Mouse (Mus musculus): ENCODE data around the gene Ctdnep1. TPM values are rescaled to one million over a fixed set of nuclear protein-coding genes. Genes with fewer than 3 reads are reported as not detected.
A peak's percentile ranks its signal among the peaks of the same experiment; 100 is the strongest.

The Ctdnep1 gene
- polyA plus RNA-seq, 1 experiment from 2014 or later = 29.1 TPM

DNA sequence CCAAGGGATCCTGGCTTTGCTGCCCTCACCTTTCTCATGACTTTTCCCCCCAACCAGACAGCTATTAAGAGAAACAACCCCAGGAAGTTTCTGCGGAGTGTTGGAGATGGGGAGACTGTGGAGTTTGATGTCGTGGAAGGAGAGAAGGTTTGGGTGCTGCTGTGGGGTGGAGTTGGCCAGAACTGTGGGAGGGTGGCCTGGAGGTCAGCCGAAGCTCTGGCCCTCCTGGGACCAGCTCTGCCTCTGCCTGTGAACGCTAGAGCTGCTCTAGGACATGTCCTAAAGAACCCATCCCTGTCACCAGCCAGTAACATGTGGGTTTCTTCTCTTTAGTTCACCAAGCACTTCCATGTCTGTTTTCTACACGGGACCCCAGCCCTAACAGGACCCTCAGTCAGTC is 41.8 kb upstream of the Ctdnep1 start:
- Histone ChIP-seq H3K4me2 (ENCODE audit: low read length) (no peak overlapping the region), H3K27ac (no peak overlapping the region), H3K4me3 (replicated peaks; ENCODE audit: low read depth, low read length) (no peak overlapping the region), H3K9me3 (replicated peaks; ENCODE audit: low read length) (no peaks in the 10 kb centered on the region), H3K4me1 (replicated peaks; ENCODE audit: insufficient read depth, low read length) (peaks cover 24% of the 10 kb centered on the region), H3K27me3 (ENCODE audit: insufficient read depth, low read length) (no peaks in the 10 kb centered on the region; the same call in 1 of the 2 replicates), H3K9ac (ENCODE audit: low read depth, low read length) (no peak overlapping the region), H3K36me3 (ENCODE audit: insufficient read depth, low read length) (no peaks in the 10 kb centered on the region)
- ATAC-seq (replicated peaks; ENCODE audit: low FRiP score, low read depth) (no peak), DNase-seq (ENCODE audit: low spot score) (no peak)
- 56% methylated on average over 5 of the region's 5 CpGs for WGBS
- no peak for TF ChIP-seq CTCF (IDR thresholded peaks at IDR 0.05; ENCODE audit: low read depth)

DNA sequence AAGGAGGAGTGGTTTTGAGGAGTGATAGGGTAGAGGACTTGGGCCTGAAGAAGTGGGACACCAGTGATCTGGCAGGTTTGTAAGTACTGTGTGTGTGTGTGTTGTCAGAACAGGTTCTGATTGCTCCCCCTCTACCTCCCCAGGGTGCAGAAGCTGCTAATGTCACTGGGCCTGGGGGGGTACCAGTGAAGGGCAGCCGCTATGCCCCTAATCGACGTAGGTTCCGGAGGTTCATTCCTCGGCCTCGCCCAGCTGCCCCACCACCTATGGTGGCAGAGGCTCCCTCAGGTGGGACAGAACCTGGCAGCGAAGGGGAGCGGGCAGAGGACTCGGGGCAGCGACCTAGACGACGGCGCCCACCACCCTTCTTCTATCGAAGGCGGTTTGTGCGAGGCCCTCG is 41.2 kb upstream of the Ctdnep1 start:
- DNase-seq (ENCODE audit: low spot score) (no peak), ATAC-seq (replicated peaks; ENCODE audit: low FRiP score, low read depth) (no peak)
- Histone ChIP-seq H3K27ac (no peak overlapping the region), H3K4me1 (replicated peaks; ENCODE audit: insufficient read depth, low read length) (peaks cover 24% of the 10 kb centered on the region), H3K36me3 (ENCODE audit: insufficient read depth, low read length) (no peaks in the 10 kb centered on the region), H3K9me3 (replicated peaks; ENCODE audit: low read length) (no peaks in the 10 kb centered on the region), H3K4me2 (ENCODE audit: low read length) (no peak overlapping the region), H3K27me3 (ENCODE audit: insufficient read depth, low read length) (no peaks in the 10 kb centered on the region; the same call in 1 of the 2 replicates), H3K4me3 (replicated peaks; ENCODE audit: low read depth, low read length) (no peak overlapping the region), H3K9ac (ENCODE audit: low read depth, low read length) (no peak overlapping the region)
- WGBS = 91% methylated on average over 17 of the region's 17 CpGs
- no peak for TF ChIP-seq CTCF (IDR thresholded peaks at IDR 0.05; ENCODE audit: low read depth)

DNA sequence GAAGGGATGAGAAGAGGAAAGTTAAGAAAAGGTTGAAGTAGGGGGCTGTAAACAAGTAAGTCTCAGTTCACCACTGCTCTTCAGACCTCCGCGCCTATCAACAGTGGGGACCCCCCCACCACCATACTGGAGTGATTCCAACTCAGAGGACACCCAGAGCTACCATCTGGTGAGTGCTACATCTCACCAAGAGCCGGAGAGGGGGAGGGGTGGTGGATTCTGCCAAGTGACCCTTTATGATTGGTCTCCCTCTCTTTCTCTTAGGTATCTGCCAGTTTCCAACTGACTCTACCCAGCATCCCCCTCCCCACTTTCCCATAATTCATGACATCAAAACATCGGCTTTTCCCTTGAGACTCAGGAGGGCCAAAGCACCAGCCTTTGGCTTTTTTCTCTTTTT is 40.0 kb upstream of the Ctdnep1 start:
- Histone ChIP-seq H3K9ac (ENCODE audit: low read depth, low read length) (no peak overlapping the region), H3K4me2 (ENCODE audit: low read length) (no peak overlapping the region), H3K27ac (no peak overlapping the region), H3K27me3 (ENCODE audit: insufficient read depth, low read length) (no peaks in the 10 kb centered on the region; the same call in 1 of the 2 replicates), H3K36me3 (ENCODE audit: insufficient read depth, low read length) (0 out of 2 replicates have a peak, but pooled peaks cover 4% of the 10 kb centered on the region), H3K4me1 (replicated peaks; ENCODE audit: insufficient read depth, low read length) (peaks cover 16% of the 10 kb centered on the region), H3K9me3 (replicated peaks; ENCODE audit: low read length) (no peaks in the 10 kb centered on the region), H3K4me3 (replicated peaks; ENCODE audit: low read depth, low read length) (no peak overlapping the region)
- no peak for TF ChIP-seq CTCF (IDR thresholded peaks at IDR 0.05; ENCODE audit: low read depth)
- DNase-seq (ENCODE audit: low spot score) (no peak), ATAC-seq (replicated peaks; ENCODE audit: low FRiP score, low read depth) (no peak)
- 75% methylated on average over 4 of the region's 4 CpGs for WGBS

DNA sequence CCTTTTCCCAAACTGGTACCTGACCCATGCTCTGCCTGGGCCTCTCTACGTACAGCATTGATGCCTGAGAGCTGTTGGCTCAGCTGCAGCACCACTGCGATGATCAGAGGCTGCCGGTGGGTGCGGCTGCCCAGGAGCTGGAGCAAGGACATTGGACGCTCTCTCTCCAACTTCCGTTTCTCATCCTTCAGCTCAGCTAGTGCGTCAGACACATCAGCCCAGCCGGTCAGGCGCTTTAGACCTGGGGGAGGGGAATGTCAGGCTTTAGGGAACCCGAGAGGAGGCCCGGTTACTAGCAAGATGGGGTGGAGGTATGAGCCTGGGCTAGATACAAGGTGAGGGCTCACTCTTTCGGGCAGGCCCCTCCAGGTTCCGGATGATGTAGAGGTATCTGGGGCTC is 35.7 kb upstream of the Ctdnep1 start:
- Histone ChIP-seq H3K9me3 (replicated peaks; ENCODE audit: low read length) (no peaks in the 10 kb centered on the region), H3K36me3 (ENCODE audit: insufficient read depth, low read length) (0 out of 2 replicates have a peak, but pooled peaks cover 4% of the 10 kb centered on the region), H3K4me2 (ENCODE audit: low read length) (no peak overlapping the region), H3K4me3 (replicated peaks; ENCODE audit: low read depth, low read length) (no peak overlapping the region), H3K4me1 (replicated peaks; ENCODE audit: insufficient read depth, low read length) (peaks cover 15% of the 10 kb centered on the region), H3K9ac (ENCODE audit: low read depth, low read length) (no peak overlapping the region), H3K27me3 (ENCODE audit: insufficient read depth, low read length) (no peaks in the 10 kb centered on the region), H3K27ac (no peak overlapping the region)
- 61% methylated on average over 13 of the region's 13 CpGs for WGBS
- no peak for ATAC-seq (replicated peaks; ENCODE audit: low FRiP score, low read depth)
- no peak for DNase-seq (ENCODE audit: low spot score)
- no peak for TF ChIP-seq CTCF (IDR thresholded peaks at IDR 0.05; ENCODE audit: low read depth)

DNA sequence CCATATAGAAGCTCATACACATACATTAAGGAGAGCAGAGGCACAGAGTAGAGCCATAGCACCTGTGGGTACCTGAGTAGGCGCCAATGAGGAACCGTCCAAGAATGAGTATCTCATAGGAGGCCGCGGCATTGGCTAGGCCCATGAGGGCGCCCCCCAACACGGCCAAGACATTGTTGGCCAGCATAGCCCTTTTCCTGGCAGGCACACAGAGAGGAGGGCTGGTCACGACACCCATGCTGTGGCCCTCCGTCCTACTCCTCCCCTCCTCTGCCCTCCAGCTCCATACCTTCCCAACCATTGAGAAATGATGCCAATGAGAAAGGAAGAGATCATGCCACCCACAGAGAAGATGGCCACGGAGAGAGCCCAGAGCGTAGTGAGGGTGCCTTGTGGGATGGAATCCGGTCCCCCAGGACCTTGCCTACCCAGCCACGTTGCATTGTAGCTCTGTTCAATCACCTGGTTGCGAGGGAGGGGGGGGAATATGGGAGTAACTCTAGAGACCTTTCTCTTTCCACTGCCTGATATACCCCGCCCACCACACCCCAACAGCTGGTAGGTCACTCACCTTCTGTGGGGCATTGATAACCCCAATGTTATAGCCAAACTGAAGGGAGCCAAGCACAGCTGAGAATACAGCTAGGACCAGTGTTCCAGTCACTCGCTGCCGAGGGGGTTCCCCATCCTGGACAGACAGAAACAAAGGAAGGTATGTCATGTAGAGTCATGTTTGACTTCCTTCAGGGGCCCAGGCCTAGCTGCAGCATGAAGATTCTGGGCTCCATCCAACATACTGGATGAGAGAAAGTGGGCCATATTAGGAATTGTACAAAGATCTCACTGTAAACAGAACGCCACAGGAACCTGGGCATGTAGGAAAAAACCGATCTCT is 34.7 kb upstream of the Ctdnep1 start:
- Histone ChIP-seq H3K4me1 (replicated peaks; ENCODE audit: insufficient read depth, low read length) (peaks cover 15% of the 10 kb centered on the region), H3K27ac (no peak overlapping the region; the same call in 1 of the 2 replicates), H3K36me3 (ENCODE audit: insufficient read depth, low read length) (0 out of 2 replicates have a peak, but pooled peaks cover 4% of the 10 kb centered on the region), H3K9ac (ENCODE audit: low read depth, low read length) (0 out of 2 replicates have a peak overlapping the region, but pooled peaks have one; percentile 8), H3K4me3 (replicated peaks; ENCODE audit: low read depth, low read length) (no peak overlapping the region), H3K9me3 (replicated peaks; ENCODE audit: low read length) (no peaks in the 10 kb centered on the region), H3K27me3 (ENCODE audit: insufficient read depth, low read length) (no peaks in the 10 kb centered on the region), H3K4me2 (ENCODE audit: low read length) (peak overlapping the region; percentile 54)
- DNase-seq (ENCODE audit: low spot score) = no peak
- no peak for ATAC-seq (replicated peaks; ENCODE audit: low FRiP score, low read depth)
- TF ChIP-seq CTCF (IDR thresholded peaks at IDR 0.05; ENCODE audit: low read depth) = no peak
- 84% methylated on average over 18 of the region's 18 CpGs for WGBS

DNA sequence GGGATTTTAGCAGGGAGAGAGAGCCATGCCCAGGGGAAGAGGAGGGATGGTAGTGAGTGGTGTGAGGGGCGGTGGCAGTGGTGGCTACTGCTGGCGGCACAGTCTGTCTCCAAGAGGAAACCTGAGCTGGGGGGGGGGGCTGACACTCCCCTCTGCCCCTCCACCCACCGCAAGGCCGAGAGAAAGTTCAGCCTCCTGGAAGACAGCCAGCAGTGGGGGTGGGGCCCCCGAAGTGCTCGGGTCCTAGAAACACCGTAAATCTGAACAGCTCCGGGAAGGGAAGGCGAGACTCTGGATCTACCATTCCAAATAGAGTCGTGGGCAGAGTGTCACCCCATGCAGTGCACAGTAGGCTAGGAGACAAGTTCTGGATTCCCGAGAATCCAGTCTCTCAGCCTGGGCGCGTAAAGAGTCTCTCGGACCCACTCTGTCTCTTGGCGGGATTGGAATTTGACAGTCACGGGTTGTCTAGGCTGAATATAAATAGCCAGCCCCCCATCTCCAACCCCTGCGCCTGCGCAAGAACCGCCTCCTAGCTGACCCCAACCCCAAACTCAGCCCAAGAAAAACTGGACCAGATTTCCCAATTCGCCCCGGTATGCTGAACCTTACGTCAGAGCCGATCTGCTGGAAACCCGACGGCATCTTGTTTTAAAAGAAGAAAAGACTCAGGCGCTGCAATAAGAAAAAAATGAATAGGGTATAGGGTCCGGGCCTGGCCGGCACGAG is 33.5 kb upstream of the Ctdnep1 start:
- peak; percentile 42 for ATAC-seq (replicated peaks; ENCODE audit: low FRiP score, low read depth)
- H3K4me1 ChIP-seq (replicated peaks; ENCODE audit: insufficient read depth, low read length) = peaks cover 15% of the 10 kb centered on the region

More for the DNA sequence above, 33.5 kb upstream of the Ctdnep1 start:
- Histone ChIP-seq H3K9me3 (replicated peaks; ENCODE audit: low read length) (no peaks in the 10 kb centered on the region), H3K9ac (ENCODE audit: low read depth, low read length) (peak overlapping the region; percentile 62), H3K4me3 (replicated peaks; ENCODE audit: low read depth, low read length) (peak overlapping the region; percentile 50), H3K27ac (peak overlapping the region; percentile 73), H3K4me2 (ENCODE audit: low read length) (peak overlapping the region; percentile 54), H3K27me3 (ENCODE audit: insufficient read depth, low read length) (no peaks in the 10 kb centered on the region), H3K36me3 (ENCODE audit: insufficient read depth, low read length) (0 out of 2 replicates have a peak, but pooled peaks cover 4% of the 10 kb centered on the region)
- no peak for TF ChIP-seq CTCF (IDR thresholded peaks at IDR 0.05; ENCODE audit: low read depth)
- DNase-seq (ENCODE audit: low spot score) = peak; percentile 74
- 4% methylated on average over 29 of the region's 29 CpGs for WGBS

Data from kidney, postnatal 0 days (tissue).